Mouse (Mus musculus) intestine, embryonic 16.5 days (tissue): ENCODE results near the gene Pold1. TPM values are rescaled to one million over a fixed set of nuclear protein-coding genes. Genes with fewer than 3 reads are reported as not detected.

ENCODE experiments used
- ATAC-seq: fragments of 200-750 bp; cut with Nextera tagmentation; 2 replicates; pipeline ENCODE4 v1.8.0; 2017; ENCODE audit warnings: moderate TSS enrichment, moderate library complexity
- H3K27ac ChIP-seq: fragments of 300-500 bp; sonication (generic); 2 replicates; pipeline ENCODE4 v1.5.1; 2014; ENCODE audit warnings: mild to moderate bottlenecking, low read length
- H3K27me3 ChIP-seq: fragments of 300-500 bp; sonication (generic); replicated peaks from 2 replicates; pipeline ENCODE4 v1.6.1; 2014; ENCODE audit warnings: low read length, control low read depth, mixed read lengths; ENCODE audit not compliant: control insufficient read depth, insufficient read depth
- H3K36me3 ChIP-seq: fragments of 300-500 bp; sonication (generic); 2 replicates; pipeline ENCODE4 v1.6.1; 2014; ENCODE audit warnings: low read length, control low read depth; ENCODE audit not compliant: control insufficient read depth, insufficient read depth
- H3K4me1 ChIP-seq: fragments of 300-500 bp; sonication (generic); 2 replicates; pipeline ENCODE4 v1.6.1; 2014; ENCODE audit warnings: low read length, control low read depth, mixed read lengths; ENCODE audit not compliant: control insufficient read depth, insufficient read depth
- H3K4me2 ChIP-seq: fragments of 300-500 bp; sonication (generic); 2 replicates; pipeline ENCODE4 v1.6.1; 2014; ENCODE audit warnings: low read depth, low read length, control low read depth
- H3K4me3 ChIP-seq: fragments of 300-500 bp; sonication (generic); 2 replicates; pipeline ENCODE4 v1.5.1; 2014; ENCODE audit warnings: mild to moderate bottlenecking, low read length
- H3K9ac ChIP-seq: fragments of 300-500 bp; sonication (generic); 2 replicates; pipeline ENCODE4 v1.6.1; 2014; ENCODE audit warnings: low read depth, low read length
- H3K9me3 ChIP-seq: fragments of 300-500 bp; sonication (generic); 2 replicates; pipeline ENCODE4 v1.6.1; 2016; ENCODE audit warnings: low read length, control low read depth; ENCODE audit not compliant: control insufficient read depth
- WGBS: fragments of 180-500 bp; shearing (Covaris S2); extraction: QIAGEN DNeasy Blood & Tissue Kit; methylation state at CpG from one replicate; pipeline ENCODE4 v1.1.7; 2014; 5-methylcytosine and 5-hydroxymethylcytosine counted together
- polyA plus RNA-seq: library from polyadenylated mRNA; unstranded; fragments of >200 nt; fragmentation: Nextera tagmentation; extraction: Ambion mirVana; gene quantifications from 2 replicates; pipeline ENCODE4 v1.2.1, GENCODE M21; 2015

Pold1 gene
- polyA plus RNA-seq, 1 experiment from 2014 or later, result 76.4 TPM

GRCm38 (mm10) chr7:44570989-44571388 is 22.3 kb upstream of the Pold1 start:
- Histone ChIP-seq H3K4me3 (no peak overlapping the region), H3K27ac (no peak overlapping the region), H3K27me3 (no peaks in the 10 kb centered on the region), H3K9ac (no peak overlapping the region), H3K4me2 (no peak overlapping the region), H3K9me3 (no peaks in the 10 kb centered on the region), H3K36me3 (no peaks in the 10 kb centered on the region), H3K4me1 (no peaks in the 10 kb centered on the region)
- 80% methylated on average over 6 of the region's 6 CpGs for WGBS
- no peak for ATAC-seq

- 57% methylated on average over 9 of the region's 9 CpGs for WGBS
- H3K27ac ChIP-seq, result no peak overlapping the region
- H3K4me1 ChIP-seq, result no peaks in the 10 kb centered on the region
- H3K36me3 ChIP-seq, result no peaks in the 10 kb centered on the region
- no peak overlapping the region for H3K9ac ChIP-seq
- ATAC-seq, result no peak
- no peak overlapping the region for H3K4me3 ChIP-seq
- H3K4me2 ChIP-seq, result no peak overlapping the region
- no peaks in the 10 kb centered on the region for H3K9me3 ChIP-seq
- H3K27me3 ChIP-seq, result no peaks in the 10 kb centered on the region
Measured at GRCm38 (mm10) chr7:44568803-44569202, 20.2 kb upstream of the Pold1 start.

GRCm38 (mm10) chr7:44565414-44565813 is 16.8 kb upstream of the Pold1 start:
- Histone ChIP-seq H3K4me2 (no peak overlapping the region), H3K4me1 (no peaks in the 10 kb centered on the region), H3K27me3 (no peaks in the 10 kb centered on the region), H3K9me3 (no peaks in the 10 kb centered on the region), H3K4me3 (no peak overlapping the region), H3K27ac (no peak overlapping the region), H3K36me3 (no peaks in the 10 kb centered on the region), H3K9ac (no peak overlapping the region)
- WGBS, result 70% methylated on average over 6 of the region's 6 CpGs
- ATAC-seq, result no peak

- Histone ChIP-seq H3K9me3 (no peaks in the 10 kb centered on the region), H3K27me3 (no peaks in the 10 kb centered on the region), H3K27ac (no peak overlapping the region), H3K4me3 (no peak overlapping the region), H3K36me3 (no peaks in the 10 kb centered on the region), H3K4me2 (no peak overlapping the region), H3K4me1 (no peaks in the 10 kb centered on the region), H3K9ac (no peak overlapping the region)
- ATAC-seq, result no peak
- 82% methylated on average over 10 of the region's 10 CpGs for WGBS
Measured at GRCm38 (mm10) chr7:44564486-44564885, 15.8 kb upstream of the Pold1 start.

- no peaks in the 10 kb centered on the region for H3K36me3 ChIP-seq
- H3K4me1 ChIP-seq, result no peaks in the 10 kb centered on the region
- 50% methylated on average over 8 of the region's 8 CpGs for WGBS
- no peaks in the 10 kb centered on the region for H3K9me3 ChIP-seq
- no peak overlapping the region for H3K4me2 ChIP-seq
- H3K27me3 ChIP-seq, result no peaks in the 10 kb centered on the region
- ATAC-seq, result no peak
- H3K4me3 ChIP-seq, result no peak overlapping the region
- no peak overlapping the region for H3K9ac ChIP-seq
- no peak overlapping the region for H3K27ac ChIP-seq
Measured at GRCm38 (mm10) chr7:44563284-44563683, 14.6 kb upstream of the Pold1 start.

GRCm38 (mm10) chr7:44560435-44561400 is 12.1 kb upstream of the Pold1 start:
- ATAC-seq, result no peak
- Histone ChIP-seq H3K9ac (no peak overlapping the region), H3K36me3 (no peaks in the 10 kb centered on the region), H3K27me3 (no peaks in the 10 kb centered on the region), H3K27ac (no peak overlapping the region), H3K9me3 (no peaks in the 10 kb centered on the region), H3K4me1 (peaks cover 4% of the 10 kb centered on the region; the same call in 1 of the 2 replicates), H3K4me3 (no peak overlapping the region), H3K4me2 (no peak overlapping the region)
- WGBS, result 51% methylated on average over 18 of the region's 18 CpGs

GRCm38 (mm10) chr7:44557629-44558028 is 9.0 kb upstream of the Pold1 start:
- no peak overlapping the region for H3K9ac ChIP-seq
- no peaks in the 10 kb centered on the region for H3K36me3 ChIP-seq
- no peaks in the 10 kb centered on the region for H3K9me3 ChIP-seq
- no peak overlapping the region for H3K4me2 ChIP-seq
- H3K4me1 ChIP-seq, result peaks cover 4% of the 10 kb centered on the region; the same call in 1 of the 2 replicates
- no peaks in the 10 kb centered on the region for H3K27me3 ChIP-seq
- no peak overlapping the region for H3K4me3 ChIP-seq
- peak overlapping the region; percentile 21; the same call in 1 of the 2 replicates for H3K27ac ChIP-seq
- 61% methylated on average over 2 of the region's 2 CpGs for WGBS
- ATAC-seq, result no peak

GRCm38 (mm10) chr7:44553826-44554225 is 5.2 kb upstream of the Pold1 start, which contains the start of gene Nr1h2:
TSS of gene Nr1h2 (minus strand) at chr7:44553951.
- under 1% methylated on average over 22 of the region's 22 CpGs for WGBS
- Histone ChIP-seq H3K4me2 (peak within 1 kb of the TSS; percentile 62), H3K4me1 (peaks cover 4% of the 10 kb centered on the region; the same call in 1 of the 2 replicates), H3K27ac (peak within 1 kb of the TSS; percentile 98), H3K9ac (peak within 1 kb of the TSS; percentile 79), H3K27me3 (no peaks in the 10 kb centered on the region), H3K4me3 (peak within 1 kb of the TSS; percentile 75), H3K36me3 (peaks cover 25% of the 10 kb centered on the region), H3K9me3 (no peaks in the 10 kb centered on the region)
- ATAC-seq, result peak; percentile 84

- Histone ChIP-seq H3K36me3 (peaks cover 25% of the 10 kb centered on the region), H3K4me3 (peak overlapping the region; percentile 75)
- 1% methylated on average over 32 of the region's 32 CpGs for WGBS
Measured at GRCm38 (mm10) chr7:44553196-44553764, 4.6 kb upstream of the Pold1 start.

More at GRCm38 (mm10) chr7:44553196-44553764, 4.6 kb upstream of the Pold1 start:
- H3K9ac ChIP-seq, result peak overlapping the region; percentile 79
- no peaks in the 10 kb centered on the region for H3K9me3 ChIP-seq
- peak overlapping the region; percentile 55 for H3K4me2 ChIP-seq
- H3K4me1 ChIP-seq, result peaks cover 4% of the 10 kb centered on the region; the same call in 1 of the 2 replicates
- H3K27ac ChIP-seq, result peak overlapping the region; percentile 98
- H3K27me3 ChIP-seq, result no peaks in the 10 kb centered on the region
- ATAC-seq, result peak; percentile 70
